ENCODE assay signal across 13 mouse cellular contexts in the genomic region with DNA sequence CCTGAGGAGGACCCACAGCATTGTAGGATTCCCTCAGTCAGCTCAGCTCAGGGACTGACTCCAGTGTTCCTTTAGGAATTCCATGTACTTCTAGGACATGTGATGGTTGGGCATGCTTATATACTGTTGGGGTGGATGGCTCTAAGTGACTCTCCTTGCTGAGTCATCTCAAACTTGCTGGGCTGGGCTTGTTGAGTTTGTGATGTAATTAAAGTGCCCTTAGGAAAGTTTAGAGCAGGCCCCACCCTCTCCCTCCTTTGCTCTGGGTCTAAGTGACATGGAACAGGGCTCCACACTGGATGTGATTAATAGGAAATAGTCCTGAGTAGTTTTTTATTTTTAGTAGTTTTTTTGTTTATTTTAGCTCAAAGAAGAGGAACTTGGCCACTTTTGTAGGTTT. TPM values are rescaled to one million over a fixed set of nuclear protein-coding genes. Genes with fewer than 3 reads are reported as not detected.
DNase-seq lines count a peak whose midpoint lies in the region; ATAC-seq lines count a peak whose summit lies in the region.
"Had no signal": no experiment of that assay in that cellular context is flagged by ENCODE, and none has a peak within 500 bp of the region (broad histone marks: within the 10 kb centered on the region; RNA-seq: fewer than 3 reads in every experiment).

No protein-coding gene starts in this region.

- no peak overlapping the region for H3K27ac ChIP-seq in heart, embryonic 11.5 days (ENCODE audit: low read depth, low read length)
- no peak overlapping the region for H3K27ac ChIP-seq in lung, embryonic 16.5 days (ENCODE audit: low read length)
- H3K27ac ChIP-seq in hindbrain, embryonic 16.5 days (ENCODE audit: low read depth, low read length), result no peak overlapping the region
- H3K27ac ChIP-seq: forebrain, embryonic 10.5 days had no signal

- no peak overlapping the region for H3K4me3 ChIP-seq in heart, embryonic 11.5 days (ENCODE audit: low read depth, low read length)
- no peak overlapping the region for H3K4me3 ChIP-seq in lung, embryonic 16.5 days (ENCODE audit: low read length)
- H3K4me3 ChIP-seq in hindbrain, embryonic 16.5 days (ENCODE audit: low read length), result no peak overlapping the region
- H3K4me3 ChIP-seq: forebrain, embryonic 10.5 days had no signal

- 0 out of 2 replicates have a peak, but pooled peaks have one; percentile 39 for ATAC-seq in heart, embryonic 11.5 days (replicated peaks; ENCODE audit: insufficient number of reproducible peaks, low FRiP score, low TSS enrichment)
- ATAC-seq in lung, embryonic 16.5 days (ENCODE audit: low read depth), result peak; percentile 63
- ATAC-seq in hindbrain, embryonic 16.5 days, result no peak

- no peak overlapping the region for H3K4me2 ChIP-seq in heart, embryonic 11.5 days
- no peak overlapping the region for H3K4me2 ChIP-seq in lung, embryonic 16.5 days (ENCODE audit: low read depth, low read length)
- H3K4me2 ChIP-seq in hindbrain, embryonic 16.5 days (ENCODE audit: low read length), result no peak overlapping the region

- no peak for DNase-seq in heart, postnatal 25 days (ENCODE audit: low spot score)
- peak; percentile 36 for DNase-seq in 3134 (ENCODE audit: extremely low read depth, insufficient read length, low spot score)
- DNase-seq in R1 (ENCODE audit: low read depth, low spot score), result peak; percentile 15
- no peak for DNase-seq in c-Kit-positive CD71-positive TER-119-positive erythroid progenitor cells, embryonic 14.5 days (ENCODE audit: low spot score)
- no peak for DNase-seq in layer of hippocampus, adult 11-12 months (ENCODE audit: low spot score)
- DNase-seq: cerebellum, postnatal 36 days; left cerebral cortex, postnatal 4 days had no signal

- H3K9me3 ChIP-seq in heart, embryonic 11.5 days (replicated peaks; ENCODE audit: control insufficient read depth, low read length), result no peaks in the 10 kb centered on the region
- H3K9me3 ChIP-seq in lung, embryonic 16.5 days (ENCODE audit: control insufficient read depth, low read length), result no peaks in the 10 kb centered on the region
- H3K9me3 ChIP-seq in hindbrain, embryonic 16.5 days (ENCODE audit: control insufficient read depth, low read length), result no peaks in the 10 kb centered on the region
- H3K9me3 ChIP-seq: forebrain, embryonic 10.5 days had no signal

- no peaks in the 10 kb centered on the region for H3K27me3 ChIP-seq in heart, embryonic 11.5 days (ENCODE audit: control insufficient read depth, insufficient read depth, low read length)
- H3K27me3 ChIP-seq in lung, embryonic 16.5 days (ENCODE audit: control insufficient read depth, insufficient read depth, low read depth, low read length), result no peaks in the 10 kb centered on the region
- H3K27me3 ChIP-seq in hindbrain, embryonic 16.5 days (replicated peaks; ENCODE audit: control insufficient read depth, insufficient read depth, low read length), result no peaks in the 10 kb centered on the region

- H3K36me3 ChIP-seq in heart, embryonic 11.5 days (ENCODE audit: control insufficient read depth, insufficient read depth, low read length), result no peaks in the 10 kb centered on the region
- H3K36me3 ChIP-seq in lung, embryonic 16.5 days (ENCODE audit: control insufficient read depth, insufficient read depth, low read length), result no peaks in the 10 kb centered on the region
- no peaks in the 10 kb centered on the region for H3K36me3 ChIP-seq in hindbrain, embryonic 16.5 days (ENCODE audit: control insufficient read depth, insufficient read depth, low read length)
- H3K36me3 ChIP-seq: forebrain, embryonic 10.5 days had no signal

- H3K9ac ChIP-seq in heart, embryonic 11.5 days (ENCODE audit: low read depth, low read length), result no peak overlapping the region
- H3K9ac ChIP-seq in lung, embryonic 16.5 days (ENCODE audit: low read length), result no peak overlapping the region
- H3K9ac ChIP-seq in hindbrain, embryonic 16.5 days (ENCODE audit: low read depth, low read length), result no peak overlapping the region

- intact Hi-C loops in heart, postnatal 25 days (cut with DNase I), result no loop called here

- H3K4me1 ChIP-seq in heart, embryonic 11.5 days (ENCODE audit: control insufficient read depth, insufficient read depth, low read length), result no peaks in the 10 kb centered on the region
- H3K4me1 ChIP-seq in lung, embryonic 16.5 days (replicated peaks; ENCODE audit: control insufficient read depth, insufficient read depth, low read length), result peaks cover 15% of the 10 kb centered on the region; the same call in 1 of the 2 replicates
- H3K4me1 ChIP-seq in hindbrain, embryonic 16.5 days (ENCODE audit: control insufficient read depth, insufficient read depth, low read depth, low read length), result no peaks in the 10 kb centered on the region
- H3K4me1 ChIP-seq: forebrain, embryonic 10.5 days had no signal

RNA-seq across cellular contexts. Expression of gene Hif1a, which starts 20.8 kb away (rescaled TPM):
- polyA plus RNA-seq in heart, embryonic 11.5 days (2014; fragmentation: Nextera tagmentation; extraction: Ambion mirVana), result 182 and 206 TPM in 2 replicates
- total RNA-seq in heart, postnatal 25 days (2021), result 10 to 100 TPM; 49.5 to 56.0 TPM
- polyA plus RNA-seq in lung, embryonic 16.5 days (2015; fragmentation: Nextera tagmentation; extraction: Ambion mirVana), result 64.9 and 71.0 TPM in 2 replicates
- polyA plus RNA-seq in hindbrain, embryonic 16.5 days (2015; fragmentation: Nextera tagmentation; extraction: Ambion mirVana), result 56.8 and 70.8 TPM in 2 replicates

RNA-seq across cellular contexts. Expression of gene Gm49321, which starts 57.1 kb away (rescaled TPM):
- 12.0 and 14.1 TPM in 2 replicates for polyA plus RNA-seq in heart, embryonic 11.5 days (2014; fragmentation: Nextera tagmentation; extraction: Ambion mirVana)
- total RNA-seq in heart, postnatal 25 days (2021), result 1 to 10 TPM; 6.7 to 7.2 TPM
- 9.3 and 10.9 TPM in 2 replicates for polyA plus RNA-seq in lung, embryonic 16.5 days (2015; fragmentation: Nextera tagmentation; extraction: Ambion mirVana)
- polyA plus RNA-seq in hindbrain, embryonic 16.5 days (2015; fragmentation: Nextera tagmentation; extraction: Ambion mirVana), result 18.0 and 22.1 TPM in 2 replicates
- total RNA-seq: megakaryocyte-erythroid progenitor cell, adult 5-6 weeks had no signal
- polyA plus RNA-seq: gonadal fat pad, adult 2 months had no signal

Comparison
In these comparisons a context has a peak if more than half of its experiments do, and no peak if none do; other contexts are left out.
1. DNase-seq: peak in 3134 (single experiment) and R1 (single experiment); none in heart, postnatal 25 days (single experiment), c-Kit-positive CD71-positive TER-119-positive erythroid progenitor cells, embryonic 14.5 days (single experiment) and layer of hippocampus, adult 11-12 months (single experiment).